Mouse (Mus musculus): ENCODE results near the gene Rhag.

The Rhag gene

DNA sequence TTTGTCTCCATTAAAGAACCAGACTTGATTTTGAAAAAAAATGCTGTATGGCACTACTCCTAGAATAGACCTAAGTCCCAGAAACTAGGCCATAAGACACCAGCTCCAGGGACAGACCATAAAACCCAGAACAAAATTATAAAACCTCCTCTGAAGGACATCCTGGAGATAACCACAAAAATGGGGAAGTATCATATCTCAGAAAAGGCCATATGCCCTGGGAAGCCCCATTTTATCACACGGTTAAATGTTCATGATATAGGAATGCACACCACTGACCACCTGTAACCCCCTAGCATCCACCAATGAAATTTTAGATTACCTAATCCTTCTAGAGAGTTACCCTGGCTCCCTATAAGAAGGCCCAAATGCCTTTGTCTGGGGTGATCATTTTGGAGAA, 64.6 kb downstream of the Rhag start:
- no peak for DNase-seq (ENCODE audit: low spot score)

DNA sequence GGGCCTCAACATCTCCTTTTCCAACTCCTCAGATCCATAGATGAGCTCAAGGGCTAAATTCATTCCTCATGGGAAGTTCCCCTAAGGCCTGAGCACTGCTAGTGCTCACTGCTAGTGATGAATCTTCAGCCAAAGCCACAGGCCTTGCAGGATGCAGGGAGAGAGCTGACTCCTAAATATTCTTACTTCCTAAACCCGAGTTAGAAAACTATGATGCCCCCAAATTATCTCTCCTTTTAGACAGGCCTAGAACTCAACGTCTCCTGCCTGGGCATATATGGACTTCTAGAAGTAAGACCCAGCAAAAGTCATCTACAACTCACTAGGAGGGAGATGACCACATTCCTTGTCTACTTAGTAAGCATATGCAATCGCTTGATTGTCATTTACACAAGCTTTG, 66.8 kb downstream of the Rhag start:
- DNase-seq (ENCODE audit: low spot score): no peak

DNA sequence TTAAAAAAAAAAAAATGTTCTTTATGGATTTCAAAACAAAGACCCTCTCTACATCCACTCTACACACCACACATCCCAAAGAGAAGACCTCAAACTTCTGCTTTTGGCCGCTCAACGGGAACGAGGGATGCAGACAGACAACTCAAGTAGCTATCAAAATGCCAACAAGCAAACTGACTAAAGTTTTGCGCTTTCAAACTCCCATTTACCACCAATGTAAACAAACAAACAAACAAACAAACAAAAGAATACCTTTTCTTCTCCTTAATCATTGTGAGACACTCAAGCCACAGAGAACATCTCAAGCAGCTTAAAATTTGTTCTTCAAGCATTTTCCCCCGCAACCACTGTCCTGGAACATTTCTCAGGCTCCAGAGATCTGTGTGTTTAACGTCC, 68.6 kb downstream of the Rhag start:
- no peak for DNase-seq (ENCODE audit: low spot score)

DNA sequence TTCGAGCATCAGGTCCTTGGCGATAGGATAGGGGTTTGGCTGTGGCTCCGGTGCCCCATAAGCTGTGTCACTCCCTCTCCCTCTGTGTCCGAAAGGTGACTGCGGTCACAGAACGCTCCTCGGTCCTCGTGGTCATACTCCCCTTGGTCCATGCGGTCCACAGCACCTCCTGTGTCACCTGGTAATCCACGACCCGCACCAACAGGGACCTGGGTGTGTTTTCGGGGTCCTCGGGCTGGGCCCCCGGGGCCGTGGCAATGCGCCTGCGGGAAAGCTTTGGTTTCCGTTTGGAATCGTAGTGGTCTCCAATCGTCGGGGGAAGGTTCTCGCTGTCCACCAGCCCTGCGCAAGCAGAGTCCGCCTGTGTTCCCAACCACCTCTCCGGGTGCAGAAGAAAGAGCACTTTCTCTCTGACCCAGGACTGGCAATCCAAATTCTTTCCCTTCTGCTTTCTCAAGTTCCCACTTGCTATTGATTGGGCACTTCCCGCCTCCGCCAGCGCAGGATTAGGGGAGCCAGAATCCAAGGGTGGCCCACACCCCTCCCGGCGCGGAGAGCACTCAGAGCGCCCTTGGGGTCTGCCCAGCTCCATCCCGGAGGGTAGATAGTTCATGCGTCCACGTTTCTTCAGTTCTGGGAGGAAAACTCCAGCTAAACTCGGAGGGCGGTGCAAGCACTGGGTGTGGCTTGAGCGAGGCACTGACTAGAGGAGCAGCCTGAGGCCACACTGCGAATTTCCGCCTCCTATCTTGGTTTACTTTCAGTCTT, 69.2 kb downstream of the Rhag start, which contains the start of gene 9130008F23Rik:
Gene 9130008F23Rik, minus strand, starts transcription at position 636 of the 768 bp plus-strand sequence.
- DNase-seq (ENCODE audit: low spot score): no peak

DNA sequence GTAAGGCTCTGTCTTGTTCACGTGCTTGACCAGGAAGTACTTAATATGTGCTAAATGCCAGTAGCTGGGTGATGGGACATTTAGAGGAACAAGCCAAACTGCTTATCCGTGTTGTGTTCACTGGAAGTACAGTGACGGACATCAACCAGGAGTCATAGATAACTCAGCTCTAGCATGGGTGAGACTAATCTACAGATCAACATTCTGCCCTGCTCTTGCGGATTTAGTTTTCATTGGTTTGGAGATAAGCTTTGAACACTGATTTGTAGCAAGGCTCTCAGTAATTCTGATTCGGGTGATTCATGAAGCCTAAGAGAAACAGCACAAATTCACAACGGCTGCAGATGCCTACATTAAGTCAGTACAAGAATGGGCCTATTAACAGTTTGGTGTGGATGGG, 71.2 kb downstream of the Rhag start:
- no peak for DNase-seq (ENCODE audit: low spot score)

DNA sequence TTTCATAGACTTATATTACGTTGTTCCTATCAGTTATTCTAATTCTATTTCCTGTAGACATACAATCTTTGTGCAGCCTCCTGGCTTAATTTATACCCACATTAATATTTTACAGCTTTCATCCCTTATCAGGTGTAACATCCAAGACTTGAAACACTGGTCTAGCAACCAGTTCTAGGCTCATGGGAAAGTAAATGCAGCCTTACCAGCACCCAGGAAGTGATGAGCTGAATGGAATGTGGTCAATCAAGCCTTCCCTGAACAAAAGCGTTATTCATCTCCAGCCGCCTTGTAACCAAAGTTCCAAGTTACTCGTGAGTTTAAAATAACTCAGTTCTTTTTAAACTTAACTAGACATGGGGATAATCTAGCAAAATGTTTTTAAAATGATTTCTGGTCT, 74.2 kb downstream of the Rhag start:
- no peak for DNase-seq (ENCODE audit: low spot score)

DNA sequence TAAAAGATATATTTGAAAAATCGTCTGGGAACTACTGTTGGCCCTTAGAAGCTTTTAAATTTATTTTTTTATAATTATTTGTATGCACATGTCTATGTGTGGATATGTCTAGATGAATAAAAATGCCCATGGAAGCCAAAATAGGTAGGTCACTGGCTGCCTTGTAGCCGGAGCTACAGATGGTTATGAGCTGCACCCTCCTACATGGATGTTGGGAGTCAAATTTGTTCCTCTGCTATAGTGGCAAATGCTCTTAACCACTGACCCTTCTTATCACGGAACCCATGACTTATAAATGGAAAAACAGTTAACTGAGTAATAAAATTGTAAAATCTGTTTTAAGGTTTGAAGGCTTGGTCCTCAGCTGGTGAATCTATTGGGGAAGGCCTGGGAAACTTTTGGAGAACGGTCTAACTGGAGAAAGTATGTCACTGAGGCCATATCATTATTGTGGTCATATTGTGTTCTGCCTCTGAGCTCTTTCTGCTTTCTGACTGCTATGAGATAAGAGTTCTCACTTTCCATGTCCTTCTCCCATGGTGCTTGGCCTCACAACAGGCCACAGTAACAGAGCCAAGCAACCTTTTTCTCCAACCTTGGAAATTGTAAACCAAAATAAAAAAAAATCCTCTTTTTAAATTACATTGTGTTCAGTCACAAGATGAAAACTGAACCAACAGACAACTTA, 77.1 kb downstream of the Rhag start:
- DNase-seq (ENCODE audit: low spot score): no peak

Measured in spleen, adult 12 weeks (tissue).